Comparison of ENCODE assay signal across 26 mouse cellular contexts in the genomic region with DNA sequence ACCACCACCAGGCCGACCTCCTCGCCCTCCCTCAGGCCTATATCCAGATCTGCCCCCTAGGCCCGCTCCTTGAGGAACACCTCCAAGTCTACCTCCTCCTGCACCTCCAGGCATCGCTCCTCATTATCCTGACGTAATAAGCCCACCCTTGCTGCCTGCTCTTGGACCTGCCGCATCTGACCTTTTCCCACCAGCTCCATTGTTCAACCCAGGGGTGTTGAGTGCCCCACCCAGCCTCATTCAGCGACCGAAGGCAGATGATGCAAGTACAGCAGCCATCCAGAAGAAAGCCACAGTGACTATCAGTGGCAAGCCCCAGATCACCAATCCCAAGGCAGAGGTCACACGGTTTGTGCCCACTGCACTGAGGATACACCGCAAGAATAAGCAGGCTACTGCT. TPM values are rescaled to one million over a fixed set of nuclear protein-coding genes. Genes with fewer than 3 reads are reported as not detected.
DNase-seq lines count a peak whose midpoint lies in the region; ATAC-seq and TF ChIP-seq lines count a peak whose summit lies in the region.
"Had no signal": no experiment of that assay in that cellular context is flagged by ENCODE, and none has a peak within 500 bp of the region (broad histone marks: within the 10 kb centered on the region; RNA-seq: fewer than 3 reads in every experiment).

No protein-coding gene starts in this region.

- peak; percentile 19; the same call in 1 of the 2 replicates for ATAC-seq in monocyte, adult 5-6 weeks (replicated peaks; ENCODE audit: insufficient number of reproducible peaks, low FRiP score, low TSS enrichment, poor library complexity, severe bottlenecking)
- no peak for ATAC-seq in CD4-positive, CD25-positive, alpha-beta regulatory T cell, adult 4 months
- ATAC-seq: activated CD4-positive, CD25-positive, alpha-beta regulatory T cell, adult 4 months; forebrain, embryonic 13.5 days; forebrain, embryonic 15.5 days; forebrain, postnatal 0 days; Patski had no signal

- peaks cover 8% of the 10 kb centered on the region; the same call in 1 of the 2 replicates for H3K4me1 ChIP-seq in testis, adult 2 months (ENCODE audit: control insufficient read depth, insufficient read depth, low read length)
- H3K4me1 ChIP-seq: embryonic facial prominence, embryonic 10.5 days; embryonic facial prominence, embryonic 12.5 days; forebrain, embryonic 13.5 days; forebrain, embryonic 15.5 days had no signal

- H3K4me3 ChIP-seq in testis, adult 2 months (ENCODE audit: control insufficient read depth, low read depth, low read length) = peak overlapping the region; percentile 41
- H3K4me3 ChIP-seq: embryonic facial prominence, embryonic 10.5 days; embryonic facial prominence, embryonic 12.5 days; forebrain, embryonic 13.5 days; forebrain, embryonic 15.5 days had no signal

- TF ChIP-seq CTCF in testis, adult 2 months (IDR thresholded peaks at IDR 0.05; ENCODE audit: control insufficient read depth, insufficient read depth, insufficient replicate concordance, low read depth, low read length) = no peak

- no peaks in the 10 kb centered on the region for H3K27me3 ChIP-seq in testis, adult 2 months (ENCODE audit: control insufficient read depth, insufficient read depth, low read length)
- H3K27me3 ChIP-seq: CH12.LX; embryonic facial prominence, embryonic 12.5 days; forebrain, embryonic 13.5 days; forebrain, embryonic 15.5 days had no signal

- DNase-seq in testis, postnatal 10 days (ENCODE audit: low spot score) = no peak
- DNase-seq in ES-CJ7 (ENCODE audit: low read depth, low spot score) (peak; percentile 67), ZHBTc4 (ENCODE audit: low read depth, low spot score) (peak; percentile 50)
- no peak for DNase-seq in spleen, adult 12 weeks (ENCODE audit: low spot score)
- DNase-seq in thymus, postnatal 14 days = no peak
- DNase-seq: adrenal gland, adult 8-10 months; adrenal gland, postnatal 14 days; adrenal gland, postnatal 36 days; cerebellum, adult 11-12 months; cerebellum, adult 2 months; cerebellum, adult 9-10 months; cerebellum, postnatal 10 days; cerebellum, postnatal 25 days; forebrain, postnatal 0 days had no signal

- TF ChIP-seq POLR2A in testis, adult 2 months (IDR thresholded peaks at IDR 0.05; ENCODE audit: control insufficient read depth, low read depth, low read length) = peak; percentile 12; the same call in 1 of the 2 replicates

- no peaks in the 10 kb centered on the region for H3K36me3 ChIP-seq in testis, adult 2 months (ENCODE audit: control insufficient read depth, insufficient read depth, low read length)
- H3K36me3 ChIP-seq: embryonic facial prominence, embryonic 10.5 days; embryonic facial prominence, embryonic 12.5 days; forebrain, embryonic 15.5 days; G1E had no signal

- H3K27ac ChIP-seq in testis, adult 2 months (ENCODE audit: control insufficient read depth, insufficient read depth, low read depth, low read length) = no peak overlapping the region
- H3K27ac ChIP-seq: embryonic facial prominence, embryonic 10.5 days; embryonic facial prominence, embryonic 12.5 days; forebrain, embryonic 13.5 days; forebrain, embryonic 15.5 days had no signal

RNA-seq across cellular contexts. Expression of a gene that starts 6.8 kb away (rescaled TPM):
- polyA plus RNA-seq in testis, adult 2 months (2012; rRNA removed) = 5.6 and 12.9 TPM in 2 replicates
- 6.0 to 13.7 TPM (median 11.3 TPM) in 3 replicates for total RNA-seq in monocyte, adult 5-6 weeks (2017)
- 10 to 100 TPM; 25.8 to 28.3 TPM for polyA plus RNA-seq in CD4-positive, CD25-positive, alpha-beta regulatory T cell, adult 4 months (2017; shearing (Covaris generic))

RNA-seq across cellular contexts. Expression of a gene that starts 31.5 kb away (rescaled TPM):
- polyA plus RNA-seq in testis, adult 2 months (2012; rRNA removed) = not detected in 2 replicates
- total RNA-seq in monocyte, adult 5-6 weeks (2017) = 0.64 TPM in 1 of 3 replicates, not detected in the others
- under 1 TPM in 1 of 2 experiments, not detected in 1; 0.12 TPM for polyA plus RNA-seq in CD4-positive, CD25-positive, alpha-beta regulatory T cell, adult 4 months (2017; shearing (Covaris generic))
- total RNA-seq: adrenal gland, adult 18-20 months; adrenal gland, adult 8-10 months; adrenal gland, postnatal 14 days; adrenal gland, postnatal 36 days; CH12.LX; forebrain, postnatal 0 days had no signal
- polyA plus RNA-seq: activated CD4-positive, CD25-positive, alpha-beta regulatory T cell, adult 4 months; cerebellum, adult 2 months; embryonic facial prominence, embryonic 12.5 days; forebrain, postnatal 0 days; G1E had no signal

Comparison
In these comparisons a context has a peak if more than half of its experiments do, and no peak if none do; other contexts are left out.
1. DNase-seq: peak in ES-CJ7 (single experiment) and ZHBTc4 (single experiment); none in testis, postnatal 10 days (single experiment), spleen, adult 12 weeks (single experiment) and thymus, postnatal 14 days (single experiment).